Mouse (Mus musculus): ENCODE data around the gene Tifa.

DNA sequence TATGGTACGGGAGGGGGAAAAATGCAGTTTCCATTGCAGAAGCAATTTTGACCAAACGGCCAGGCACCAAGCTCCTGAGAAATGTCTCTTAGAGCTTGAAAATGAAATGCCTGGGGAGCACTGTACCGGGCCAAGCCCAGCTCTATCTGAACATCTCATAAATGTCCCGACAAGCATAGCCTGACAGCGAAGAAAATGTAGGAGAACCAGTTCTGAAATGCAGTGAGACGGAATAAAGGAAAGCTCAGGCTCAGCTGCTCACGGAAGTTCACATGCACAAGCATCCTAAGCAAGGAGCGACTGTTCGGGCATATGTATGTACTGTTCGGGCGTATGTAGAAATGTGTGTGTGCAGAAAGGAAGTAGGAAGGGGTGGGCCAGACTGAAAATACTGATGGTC lies 71.7 kb downstream of the Tifa start:
- TF ChIP-seq POLR2A (IDR thresholded peaks at IDR 0.05; ENCODE audit: insufficient read depth, low read depth, low read length) (no peak), CTCF (IDR thresholded peaks at IDR 0.05; ENCODE audit: insufficient read depth, low read depth, low read length) (no peak)
